Comparison of ENCODE assay signal across 9 mouse cellular contexts in genomic region chr4:138543177-138543576, GRCm38 (mm10).
DNase-seq lines count a peak whose midpoint lies in the region; ATAC-seq and TF ChIP-seq lines count a peak whose summit lies in the region.
"Had no signal": no experiment of that assay in that cellular context is flagged by ENCODE, and none has a peak within 500 bp of the region (broad histone marks: within the 10 kb centered on the region; RNA-seq: fewer than 3 reads in every experiment).

No protein-coding gene starts in this region.

- no peak for ATAC-seq in forebrain, embryonic 15.5 days (replicated peaks)
- no peak for ATAC-seq in forebrain, embryonic 11.5 days (replicated peaks; ENCODE audit: low FRiP score)
- peak; percentile 73; the same call in 1 of the 2 replicates for ATAC-seq in stomach, embryonic 14.5 days (ENCODE audit: insufficient number of reproducible peaks, insufficient read depth, low FRiP score, low read depth)

- no peak overlapping the region for H3K4me2 ChIP-seq in forebrain, embryonic 15.5 days (replicated peaks)
- H3K4me2 ChIP-seq in forebrain, embryonic 11.5 days (ENCODE audit: low read depth, low read length, severe bottlenecking), result no peak overlapping the region
- no peak overlapping the region for H3K4me2 ChIP-seq in stomach, embryonic 14.5 days (replicated peaks; ENCODE audit: low read depth, low read length)
- H3K4me2 ChIP-seq: neural tube, embryonic 12.5 days had no signal

- H3K4me3 ChIP-seq in forebrain, embryonic 15.5 days, result no peak overlapping the region
- no peak overlapping the region for H3K4me3 ChIP-seq in forebrain, embryonic 11.5 days (ENCODE audit: low read depth, low read length)
- no peak overlapping the region for H3K4me3 ChIP-seq in stomach, embryonic 14.5 days (ENCODE audit: low read depth, low read length)
- H3K4me3 ChIP-seq in thymus, adult 2 months (ENCODE audit: control insufficient read depth, insufficient read depth, low read length), result no peak overlapping the region
- H3K4me3 ChIP-seq: neural tube, embryonic 12.5 days had no signal

- intact Hi-C loops in heart, postnatal 14 days (cut with DNase I), result no loop called here
- intact Hi-C loops in left cerebral cortex, postnatal 36 days (cut with DNase I), result no loop called here

- H3K27ac ChIP-seq in forebrain, embryonic 15.5 days (replicated peaks), result peak overlapping the region; percentile 6; the same call in 1 of the 2 replicates
- no peak overlapping the region for H3K27ac ChIP-seq in forebrain, embryonic 11.5 days (ENCODE audit: low read depth, low read length)
- peak overlapping the region; percentile 29; the same call in 1 of the 2 replicates for H3K27ac ChIP-seq in stomach, embryonic 14.5 days (ENCODE audit: low read length)
- no peak overlapping the region for H3K27ac ChIP-seq in thymus, adult 2 months (ENCODE audit: control insufficient read depth, insufficient read depth, low read length)
- H3K27ac ChIP-seq: neural tube, embryonic 12.5 days had no signal

- TF ChIP-seq CTCF in thymus, adult 2 months (IDR thresholded peaks at IDR 0.05; ENCODE audit: borderline replicate concordance, control insufficient read depth, extremely low read depth, insufficient read depth, low read length, poor library complexity), result no peak

- 31% methylated on average over 12 of the region's 12 CpGs for WGBS in forebrain, embryonic 15.5 days
- WGBS in forebrain, embryonic 11.5 days, result 63% methylated on average over 12 of the region's 12 CpGs
- 29% methylated on average over 12 of the region's 12 CpGs for WGBS in stomach, embryonic 14.5 days
- WGBS in thymus, adult 2 months, result 71% methylated on average over 12 of the region's 12 CpGs

- no peaks in the 10 kb centered on the region for H3K36me3 ChIP-seq in forebrain, embryonic 15.5 days
- no peaks in the 10 kb centered on the region for H3K36me3 ChIP-seq in forebrain, embryonic 11.5 days (ENCODE audit: control insufficient read depth, insufficient read depth, low read length)
- H3K36me3 ChIP-seq in stomach, embryonic 14.5 days (ENCODE audit: control insufficient read depth, insufficient read depth, low read length), result no peaks in the 10 kb centered on the region
- H3K36me3 ChIP-seq in thymus, adult 2 months (ENCODE audit: control insufficient read depth, insufficient read depth, low read length), result no peaks in the 10 kb centered on the region
- H3K36me3 ChIP-seq: neural tube, embryonic 12.5 days had no signal

- no peaks in the 10 kb centered on the region for H3K9me3 ChIP-seq in forebrain, embryonic 15.5 days
- H3K9me3 ChIP-seq in forebrain, embryonic 11.5 days (ENCODE audit: control insufficient read depth, low read length), result no peaks in the 10 kb centered on the region
- no peaks in the 10 kb centered on the region for H3K9me3 ChIP-seq in stomach, embryonic 14.5 days (ENCODE audit: control insufficient read depth, low read depth, low read length)
- H3K9me3 ChIP-seq: neural tube, embryonic 12.5 days had no signal

- peaks cover 34% of the 10 kb centered on the region for H3K4me1 ChIP-seq in forebrain, embryonic 15.5 days
- peaks cover 2% of the 10 kb centered on the region; the same call in 1 of the 2 replicates for H3K4me1 ChIP-seq in forebrain, embryonic 11.5 days (replicated peaks; ENCODE audit: control insufficient read depth, insufficient read depth, low read length)
- H3K4me1 ChIP-seq in stomach, embryonic 14.5 days (ENCODE audit: control insufficient read depth, insufficient read depth, low read length), result peaks cover 10% of the 10 kb centered on the region; the same call in 1 of the 2 replicates
- no peaks in the 10 kb centered on the region for H3K4me1 ChIP-seq in thymus, adult 2 months (replicated peaks; ENCODE audit: control insufficient read depth, insufficient read depth, low read length)

- no peak for TF ChIP-seq POLR2A in thymus, adult 2 months (IDR thresholded peaks at IDR 0.05; ENCODE audit: control insufficient read depth, extremely low read depth, insufficient read depth, low read length, poor library complexity)

- no peak overlapping the region for H3K9ac ChIP-seq in forebrain, embryonic 15.5 days (replicated peaks)
- no peak overlapping the region for H3K9ac ChIP-seq in forebrain, embryonic 11.5 days (ENCODE audit: low read length)
- no peak overlapping the region for H3K9ac ChIP-seq in stomach, embryonic 14.5 days (replicated peaks; ENCODE audit: low read depth, low read length)
- H3K9ac ChIP-seq: neural tube, embryonic 12.5 days had no signal

- no peak for DNase-seq in forebrain, embryonic 11.5 days (ENCODE audit: low spot score)
- DNase-seq in MN1 (ENCODE audit: low spot score), result peak; percentile 78
- DNase-seq in heart, postnatal 14 days, result peak; percentile 70 to 76
- DNase-seq in left cerebral cortex, postnatal 36 days (ENCODE audit: low spot score in 2 of 2), result peak; percentile 73 to 74
- no peak for DNase-seq in Muller cell, postnatal 12 days (ENCODE audit: inconsistent ontology term)
- DNase-seq in thymus, adult 2 months, result no peak

- H3K27me3 ChIP-seq in forebrain, embryonic 15.5 days, result no peaks in the 10 kb centered on the region
- H3K27me3 ChIP-seq in forebrain, embryonic 11.5 days (ENCODE audit: control insufficient read depth, insufficient read depth, low read length), result no peaks in the 10 kb centered on the region
- H3K27me3 ChIP-seq in stomach, embryonic 14.5 days (ENCODE audit: control insufficient read depth, insufficient read depth, low read length), result no peaks in the 10 kb centered on the region
- no peaks in the 10 kb centered on the region; the same call in 1 of the 2 replicates for H3K27me3 ChIP-seq in thymus, adult 2 months (ENCODE audit: control insufficient read depth, insufficient read depth, low read length)

Comparison
In these comparisons a context has a peak if more than half of its experiments do, and no peak if none do; other contexts are left out.
1. H3K27ac ChIP-seq: peak in forebrain, embryonic 15.5 days (single experiment) and stomach, embryonic 14.5 days (single experiment); none in forebrain, embryonic 11.5 days (single experiment) and thymus, adult 2 months (single experiment).
2. DNase-seq: peak in MN1 (single experiment), heart, postnatal 14 days (2 of 2) and left cerebral cortex, postnatal 36 days (2 of 2); none in forebrain, embryonic 11.5 days (single experiment), Muller cell, postnatal 12 days (single experiment) and thymus, adult 2 months (single experiment).